Mouse (Mus musculus) CH12.LX (cell line): ENCODE data around the gene Il13ra1.

Experiments
- CTCF ChIP-seq, 2 experiments: IDR thresholded peaks in 1 of 2; conservative IDR thresholded peaks in 1 of 2; 2 replicates each; pipeline ENCODE4 v1.5.1; 2011 to 2012; ENCODE audit warnings: low read depth in 2 of 2, low read length in 2 of 2, improper control_type of control experiment in 1 of 2, inconsistent platforms in 1 of 2, mild to moderate bottlenecking in 1 of 2, moderate library complexity in 1 of 2
- E2F4 ChIP-seq: IDR thresholded peaks from 2 replicates; pipeline ENCODE4 v1.6.1; 2011; ENCODE audit warnings: low read depth, low read length, improper control_type of control experiment; ENCODE audit not compliant: insufficient replicate concordance
- KAT2A ChIP-seq: IDR thresholded peaks from 2 replicates; pipeline ENCODE4 v1.6.1; 2012; ENCODE audit warnings: low read length, improper control_type of control experiment, inconsistent platforms; ENCODE audit not compliant: insufficient replicate concordance
- MEF2A ChIP-seq: IDR thresholded peaks from 2 replicates; pipeline ENCODE4 v1.6.1; 2014; ENCODE audit warnings: low read depth, mild to moderate bottlenecking, inconsistent platforms, low read length, improper control_type of control experiment, borderline replicate concordance
- MXI1 ChIP-seq: IDR thresholded peaks from 2 replicates; pipeline ENCODE4 v1.6.1; 2011; ENCODE audit warnings: mild to moderate bottlenecking, low read depth, low read length, improper control_type of control experiment
- NELFE ChIP-seq: IDR thresholded peaks from 2 replicates; pipeline ENCODE4 v1.6.1; 2011; ENCODE audit warnings: low read depth, low read length, improper control_type of control experiment

DNA sequence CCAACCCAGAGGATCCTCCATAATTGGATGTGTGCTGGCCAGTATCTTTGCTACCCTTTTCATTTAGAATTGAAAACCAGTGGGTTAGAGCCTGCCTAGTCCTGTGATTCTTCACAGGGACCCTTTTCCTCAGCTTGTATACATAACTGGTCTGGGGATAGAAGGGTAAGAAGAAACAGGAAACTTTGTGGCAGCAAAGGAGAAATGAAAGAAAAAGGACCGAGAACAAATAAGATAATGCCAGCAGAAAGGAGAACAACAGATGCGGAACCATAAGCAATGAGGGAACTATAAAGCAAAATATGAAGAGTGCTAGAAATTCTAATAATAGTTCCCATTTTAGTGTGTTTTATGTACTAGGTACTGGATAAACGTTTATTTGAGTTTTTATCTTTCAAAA, 10.6 kb upstream of the Il13ra1 start:
- no peak for TF ChIP-seq NELFE
- no peak for TF ChIP-seq MXI1
- no peak for TF ChIP-seq KAT2A
- TF ChIP-seq CTCF (conservative IDR thresholded peaks at IDR 0.05 in 1 of 2, IDR thresholded peaks at IDR 0.05 in 1 of 2; ENCODE audit: low read depth in 2 of 2, low read length in 2 of 2): no peak
- no peak for TF ChIP-seq E2F4
- no peak for TF ChIP-seq MEF2A
